Mouse (Mus musculus) MEL (cell line): ENCODE results near the gene Hexim1. TPM values are rescaled to one million over a fixed set of nuclear protein-coding genes. Genes with fewer than 3 reads are reported as not detected.

Source experiments
- DNase-seq: peaks from one replicate; pipeline ENCODE4 v3.0.0; 2011; ENCODE audit warnings: low read depth, low spot score
- H3K27ac ChIP-seq: 2 replicates; pipeline ENCODE4 v1.5.1; 2012; ENCODE audit warnings: low read depth, mild to moderate bottlenecking, control low read depth, low read length, moderate library complexity; ENCODE audit not compliant: control insufficient read depth
- H3K27me3 ChIP-seq, 2 experiments: fragments of 150-350 bp in 1 of 2; sonication (generic) in 1 of 2; 2 replicates each; pipeline ENCODE4 v1.6.1; 2012; ENCODE audit warnings: low read length in 2 of 2, mild to moderate bottlenecking in 2 of 2, improper control_type of control experiment in 1 of 2, moderate library complexity in 1 of 2; ENCODE audit not compliant: insufficient read depth in 2 of 2, control insufficient read depth in 1 of 2
- H3K36me3 ChIP-seq, 2 experiments: 2 replicates each; pipeline ENCODE4 v1.6.1; 2012 to 2014; ENCODE audit warnings: low read length in 2 of 2, improper control_type of control experiment in 1 of 2, inconsistent platforms in 1 of 2, mild to moderate bottlenecking in 1 of 2; ENCODE audit not compliant: insufficient read depth in 2 of 2, control insufficient read depth in 1 of 2
- H3K4me1 ChIP-seq, 2 experiments: fragments of 150-350 bp in 1 of 2; sonication (generic) in 1 of 2; 2 replicates each; pipeline ENCODE4 v1.6.1; 2012; ENCODE audit warnings: low read length in 2 of 2, improper control_type of control experiment in 1 of 2, mild to moderate bottlenecking in 1 of 2; ENCODE audit not compliant: insufficient read depth in 2 of 2, control insufficient read depth in 1 of 2
- H3K4me3 ChIP-seq, 2 experiments: fragments of 150-350 bp in 1 of 2; sonication (generic) in 1 of 2; 2 replicates each; pipeline ENCODE4 v1.5.1; 2012; ENCODE audit warnings: low read depth in 2 of 2, low read length in 2 of 2, mild to moderate bottlenecking in 2 of 2, moderate library complexity in 2 of 2, control low read depth in 1 of 2, improper control_type of control experiment in 1 of 2; ENCODE audit not compliant: control insufficient read depth in 1 of 2, insufficient read depth in 1 of 2
- H3K79me2 ChIP-seq: 2 replicates; pipeline ENCODE4 v1.6.1; 2012; ENCODE audit warnings: mild to moderate bottlenecking, low read length, moderate library complexity; ENCODE audit not compliant: control insufficient read depth, poor library complexity, insufficient read depth
- H3K9ac ChIP-seq: 2 replicates; pipeline ENCODE4 v1.6.1; 2012; ENCODE audit warnings: low read depth, mild to moderate bottlenecking, control low read depth, low read length, moderate library complexity; ENCODE audit not compliant: control insufficient read depth, poor library complexity, severe bottlenecking
- H3K9me3 ChIP-seq: fragments of 150-350 bp; sonication (generic); replicated peaks from 2 replicates; pipeline ENCODE4 v1.6.1; 2012; ENCODE audit warnings: mild to moderate bottlenecking, low read length, improper control_type of control experiment, moderate library complexity; ENCODE audit not compliant: insufficient read depth
- BHLHE40 ChIP-seq: IDR thresholded peaks from 2 replicates; pipeline ENCODE4 v1.6.1; 2012; ENCODE audit warnings: low read depth, mild to moderate bottlenecking, inconsistent platforms, low read length, improper control_type of control experiment, borderline replicate concordance
- CHD1 ChIP-seq: IDR thresholded peaks from 2 replicates; pipeline ENCODE4 v1.6.1; 2012; ENCODE audit warnings: low read depth, mild to moderate bottlenecking, inconsistent platforms, low read length, improper control_type of control experiment
- CTCF ChIP-seq, 3 experiments: IDR thresholded peaks in 2 of 3; conservative IDR thresholded peaks in 1 of 3; 2 replicates each; pipeline ENCODE4 v1.5.1; 2011 to 2012; ENCODE audit warnings: low read length in 3 of 3, low read depth in 2 of 3, mild to moderate bottlenecking in 2 of 3, improper control_type of control experiment in 1 of 3, inconsistent platforms in 1 of 3, mixed read lengths in 1 of 3, moderate library complexity in 1 of 3; ENCODE audit not compliant: control insufficient read depth in 1 of 3, insufficient read depth in 1 of 3, poor library complexity in 1 of 3, severe bottlenecking in 1 of 3
- E2F4 ChIP-seq: IDR thresholded peaks from 2 replicates; pipeline ENCODE4 v1.6.1; 2011; ENCODE audit warnings: low read depth, low read length, improper control_type of control experiment, borderline replicate concordance
- ELF1 ChIP-seq: IDR thresholded peaks from 2 replicates; pipeline ENCODE4 v1.6.1; 2014; ENCODE audit warnings: low read depth, mild to moderate bottlenecking, inconsistent platforms, low read length, improper control_type of control experiment, moderate library complexity
- GATA1 ChIP-seq: IDR thresholded peaks from 2 replicates; pipeline ENCODE4 v1.6.1; 2011; ENCODE audit warnings: low read depth, low read length, improper control_type of control experiment
- HCFC1 ChIP-seq: IDR thresholded peaks from 2 replicates; pipeline ENCODE4 v1.6.1; 2012; ENCODE audit warnings: low read depth, mild to moderate bottlenecking, inconsistent platforms, low read length, improper control_type of control experiment, moderate library complexity
- JUND ChIP-seq: IDR thresholded peaks from 2 replicates; pipeline ENCODE4 v1.6.1; 2011; ENCODE audit warnings: low read depth, mild to moderate bottlenecking, improper control_type of control experiment, low read length
- MAFK ChIP-seq: IDR thresholded peaks from 2 replicates; pipeline ENCODE4 v1.6.1; 2011; ENCODE audit warnings: low read depth, mild to moderate bottlenecking, low read length, improper control_type of control experiment, borderline replicate concordance
- MAX ChIP-seq: IDR thresholded peaks from 2 replicates; pipeline ENCODE4 v1.6.1; 2011; ENCODE audit warnings: low read length, improper control_type of control experiment
- MXI1 ChIP-seq: IDR thresholded peaks from 2 replicates; pipeline ENCODE4 v1.6.1; 2011; ENCODE audit warnings: mild to moderate bottlenecking, low read depth, low read length, improper control_type of control experiment
- MYC ChIP-seq: IDR thresholded peaks from 2 replicates; pipeline ENCODE4 v1.6.1; 2011; ENCODE audit warnings: low read depth, mild to moderate bottlenecking, low read length, improper control_type of control experiment, moderate library complexity
- NELFE ChIP-seq: IDR thresholded peaks from 2 replicates; pipeline ENCODE4 v1.6.1; 2011; ENCODE audit warnings: low read depth, low read length, improper control_type of control experiment
- POLR2AphosphoS2 ChIP-seq: IDR thresholded peaks from 2 replicates; pipeline ENCODE4 v1.6.1; 2011; ENCODE audit warnings: low read length, improper control_type of control experiment
- POLR2AphosphoS5 ChIP-seq: IDR thresholded peaks from 2 replicates; pipeline ENCODE4 v1.6.1; 2012; ENCODE audit warnings: low read depth, borderline replicate concordance, mild to moderate bottlenecking, inconsistent platforms, low read length, moderate library complexity, mixed read lengths
- RAD21 ChIP-seq: IDR thresholded peaks from 2 replicates; pipeline ENCODE4 v1.6.1; 2011; ENCODE audit warnings: mild to moderate bottlenecking, low read depth, low read length, improper control_type of control experiment
- RCOR1 ChIP-seq: IDR thresholded peaks from 2 replicates; pipeline ENCODE4 v1.6.1; 2012; ENCODE audit warnings: low read depth, mild to moderate bottlenecking, inconsistent platforms, low read length, improper control_type of control experiment
- TBP ChIP-seq: IDR thresholded peaks from 2 replicates; pipeline ENCODE4 v1.8.0; 2011; ENCODE audit warnings: low read depth, low read length, improper control_type of control experiment
- UBTF ChIP-seq: IDR thresholded peaks from 2 replicates; pipeline ENCODE4 v1.6.1; 2012; ENCODE audit warnings: low read depth, mild to moderate bottlenecking, inconsistent platforms, low read length, improper control_type of control experiment, moderate library complexity, borderline replicate concordance; ENCODE audit not compliant: insufficient read depth
- USF2 ChIP-seq, 2 experiments: IDR thresholded peaks; 2 replicates each; pipeline ENCODE4 v1.6.1; 2011 to 2012; ENCODE audit warnings: improper control_type of control experiment in 2 of 2, low read length in 2 of 2, borderline replicate concordance in 1 of 2, inconsistent platforms in 1 of 2, low read depth in 1 of 2, mild to moderate bottlenecking in 1 of 2; ENCODE audit not compliant: insufficient read depth in 1 of 2
- ZC3H11A ChIP-seq: IDR thresholded peaks from 2 replicates; pipeline ENCODE4 v1.6.1; 2012; ENCODE audit warnings: low read depth, mild to moderate bottlenecking, inconsistent platforms, low read length, improper control_type of control experiment
- ZKSCAN1 ChIP-seq: IDR thresholded peaks from 2 replicates; pipeline ENCODE4 v1.6.1; 2012; ENCODE audit warnings: low read depth, mild to moderate bottlenecking, inconsistent platforms, low read length, improper control_type of control experiment, moderate library complexity
- polyA plus RNA-seq, 2 experiments: library from polyadenylated mRNA; stranded (reverse) in 1 of 2; unstranded in 1 of 2; fragments of >175 nt in 1 of 2; fragments of >200 nt in 1 of 2; gene quantifications; 2 replicates each; pipeline versions ENCODE4 v1.2.1 to v1.2.4; 2012; ENCODE audit warnings: low replicate concordance in 2 of 2, low read depth in 1 of 2; ENCODE audit not compliant: insufficient read length in 2 of 2, insufficient read depth in 1 of 2, missing spikeins in 1 of 2
- total RNA-seq: library from RNA; depleted of rRNA; stranded (reverse); fragments of 300-350 nt; gene quantifications from 2 replicates; pipeline ENCODE4 v1.2.3, GENCODE M21; 2012

Gene Hexim1
- total and polyA plus RNA-seq, 3 experiments = 17.3 to 25.4 TPM; not detected in 1

GRCm38 (mm10) chr11:103104469-103104868 lies 11.6 kb upstream of the Hexim1 start (continued):
- TF ChIP-seq ZKSCAN1 (no peak), RCOR1 (peak; percentile 34; the same call in 1 of the 2 replicates), MXI1 (peak; percentile 48; the same call in 1 of the 2 replicates), NELFE (no peak), MAFK (no peak), UBTF (no peak), JUND (no peak), MAX (peak; percentile 62), POLR2AphosphoS2 (no peak), MYC (0 out of 2 replicates have a peak, but pooled peaks have one; percentile 38), USF2 (IDR thresholded peaks at IDR 0.05; ENCODE audit: borderline replicate concordance in 1 of 2, insufficient read depth in 1 of 2, low read depth in 1 of 2, low read length in 2 of 2) (no peak), TBP (peak; percentile 44), CTCF (IDR thresholded peaks at IDR 0.05 in 2 of 3, conservative IDR thresholded peaks at IDR 0.05 in 1 of 3; ENCODE audit: control insufficient read depth in 1 of 3, insufficient read depth in 1 of 3, low read depth in 2 of 3, low read length in 3 of 3, poor library complexity in 1 of 3, severe bottlenecking in 1 of 3) (no peak), BHLHE40 (no peak), POLR2AphosphoS5 (no peak), GATA1 (peak; percentile 76), RAD21 (no peak), E2F4 (no peak)

- no peak overlapping the region for H3K9ac ChIP-seq
- H3K27ac ChIP-seq = no peak overlapping the region
- no peak overlapping the region for H3K4me3 ChIP-seq
- H3K9me3 ChIP-seq = no peaks in the 10 kb centered on the region
- H3K27me3 ChIP-seq = no peaks in the 10 kb centered on the region
- no peaks in the 10 kb centered on the region; the same call in 1 of the 2 replicates for H3K79me2 ChIP-seq
- no peak for DNase-seq
- peaks cover 9 to 20% of the 10 kb centered on the region in 2 experiments for H3K4me1 ChIP-seq
- H3K36me3 ChIP-seq = peaks cover 0 to 9% of the 10 kb centered on the region in 2 experiments; a peak in 2 of 4 replicates
- TF ChIP-seq ZKSCAN1 (no peak), UBTF (no peak), ZC3H11A (no peak), ELF1 (no peak), HCFC1 (no peak), RAD21 (no peak), CHD1 (no peak)
Measured at GRCm38 (mm10) chr11:103105180-103105725, 10.8 kb upstream of the Hexim1 start.
